Mouse (Mus musculus) cerebellum, adult 2 months (tissue): ENCODE measurements around the gene Ifna4.

Source experiments
- CTCF ChIP-seq: fragments of 200-500 bp; IDR thresholded peaks from 2 replicates; pipeline ENCODE4 v1.5.1; 2011; ENCODE audit warnings: low read depth, mild to moderate bottlenecking, control low read depth, low read length, moderate library complexity, borderline replicate concordance; ENCODE audit not compliant: insufficient read depth
- POLR2A ChIP-seq: fragments of 200-500 bp; IDR thresholded peaks from 2 replicates; pipeline ENCODE4 v1.6.1; 2011; ENCODE audit warnings: low read length, control low read depth, borderline replicate concordance; ENCODE audit not compliant: insufficient read depth

- TF ChIP-seq POLR2A (no peak), CTCF (no peak)
These were observed 9.5 kb downstream of the Ifna4 start for GRCm38 (mm10) chr4:88851026-88851763.
